Mouse (Mus musculus) hindbrain, postnatal 0 days (tissue): ENCODE results near the gene Chd2. TPM values are rescaled to one million over a fixed set of nuclear protein-coding genes. Genes with fewer than 3 reads are reported as not detected.
A peak's percentile ranks its signal among the peaks of the same experiment; 100 is the strongest.

Source experiments
- ATAC-seq: fragments of 200-750 bp; cut with Nextera tagmentation; 2 replicates; pipeline ENCODE4 v1.8.0; 2017; ENCODE audit warnings: mild to moderate bottlenecking, moderate TSS enrichment, moderate library complexity
- DNase-seq: peaks from one replicate; pipeline ENCODE4 v3.0.0-alpha.2; 2015; ENCODE audit warnings: low spot score
- H3K27ac ChIP-seq: fragments of 300-500 bp; sonication (generic); 2 replicates; pipeline ENCODE4 v1.5.1; 2014; ENCODE audit warnings: mild to moderate bottlenecking
- H3K27me3 ChIP-seq: fragments of 300-500 bp; sonication (generic); 2 replicates; pipeline ENCODE4 v1.6.1; 2014; ENCODE audit warnings: low read length, mixed read lengths; ENCODE audit not compliant: insufficient read depth
- H3K36me3 ChIP-seq: fragments of 300-500 bp; sonication (generic); 2 replicates; pipeline ENCODE4 v1.6.1; 2014; ENCODE audit warnings: low read length, mixed read lengths; ENCODE audit not compliant: insufficient read depth
- H3K4me1 ChIP-seq: fragments of 300-500 bp; sonication (generic); 2 replicates; pipeline ENCODE4 v1.6.1; 2014; ENCODE audit warnings: antibody characterized with exemption, low read length, mixed read lengths; ENCODE audit not compliant: insufficient read depth
- H3K4me2 ChIP-seq: fragments of 300-500 bp; sonication (generic); 2 replicates; pipeline ENCODE4 v1.6.1; 2014; ENCODE audit warnings: low read depth, mild to moderate bottlenecking, low read length, moderate library complexity, mixed read lengths
- H3K4me3 ChIP-seq: fragments of 300-500 bp; sonication (generic); 2 replicates; pipeline ENCODE4 v1.5.1; 2014; ENCODE audit warnings: low read length
- H3K9ac ChIP-seq: fragments of 300-500 bp; sonication (generic); replicated peaks from 2 replicates; pipeline ENCODE4 v1.6.1; 2014; ENCODE audit warnings: mild to moderate bottlenecking, low read length, moderate library complexity, mixed read lengths
- H3K9me3 ChIP-seq: fragments of 300-500 bp; sonication (generic); 2 replicates; pipeline ENCODE4 v1.6.1; 2016; ENCODE audit warnings: low read length, mixed read lengths
- CTCF ChIP-seq: IDR thresholded peaks from 2 replicates; pipeline ENCODE4 v1.5.1; 2016; ENCODE audit warnings: antibody characterized with exemption, control low read depth, low read depth
- WGBS: fragments of 180-500 bp; shearing (Covaris S2); extraction: QIAGEN DNeasy Blood & Tissue Kit; methylation state at CpG from one replicate; pipeline ENCODE4 v1.1.7; 2014; 5-methylcytosine and 5-hydroxymethylcytosine counted together
- polyA plus RNA-seq: library from polyadenylated mRNA; unstranded; fragments of >200 nt; fragmentation: Nextera tagmentation; extraction: Ambion mirVana; gene quantifications from 2 replicates; pipeline ENCODE4 v1.2.1, GENCODE M21; 2015
- total RNA-seq: library from RNA; depleted of rRNA; stranded (reverse); fragments of >200 nt; gene quantifications from 2 replicates; pipeline ENCODE4 v1.2.3, GENCODE M21; 2014

The Chd2 gene
- total and polyA plus RNA-seq, 2 experiments from 2014 or later: 33.4 to 36.1 TPM

- peak overlapping the region; percentile 31 for H3K4me3 ChIP-seq
- peak; percentile 19 for ATAC-seq
- peak overlapping the region; percentile 70; the same call in 1 of the 2 replicates for H3K27ac ChIP-seq
- DNase-seq: peak; percentile 59
- TF ChIP-seq CTCF: no peak
- H3K9ac ChIP-seq: 0 out of 2 replicates have a peak overlapping the region, but pooled peaks have one; percentile 7
- no peaks in the 10 kb centered on the region for H3K36me3 ChIP-seq
- H3K4me2 ChIP-seq: peak overlapping the region; percentile 63
- H3K9me3 ChIP-seq: no peaks in the 10 kb centered on the region
- WGBS: 15% methylated on average over 20 of the region's 20 CpGs
- no peaks in the 10 kb centered on the region for H3K27me3 ChIP-seq
- peaks cover 18% of the 10 kb centered on the region; the same call in 1 of the 2 replicates for H3K4me1 ChIP-seq
These were observed 141.3 kb downstream of the Chd2 start for GRCm38 (mm10) chr7:73400051-73400916.

- Histone ChIP-seq H3K9ac (peak overlapping the region; percentile 37; the same call in 1 of the 2 replicates), H3K4me3 (peak overlapping the region; percentile 31), H3K9me3 (no peaks in the 10 kb centered on the region), H3K27me3 (no peaks in the 10 kb centered on the region), H3K36me3 (no peaks in the 10 kb centered on the region), H3K27ac (peak overlapping the region; percentile 70), H3K4me2 (peak overlapping the region; percentile 63), H3K4me1 (peaks cover 18% of the 10 kb centered on the region; the same call in 1 of the 2 replicates)
- 3% methylated on average over 19 of the region's 19 CpGs for WGBS
- peak; percentile 73 for ATAC-seq
- DNase-seq: peak; percentile 89
- peak; percentile 83 for TF ChIP-seq CTCF
These were observed 142.1 kb downstream of the Chd2 start for GRCm38 (mm10) chr7:73399501-73400044.

- ATAC-seq (peak; percentile 28; the same call in 1 of the 2 replicates), DNase-seq (no peak)
- Histone ChIP-seq H3K4me1 (peaks cover 18% of the 10 kb centered on the region; the same call in 1 of the 2 replicates), H3K9me3 (no peaks in the 10 kb centered on the region), H3K27me3 (no peaks in the 10 kb centered on the region), H3K27ac (peak overlapping the region; percentile 70), H3K9ac (peak overlapping the region; percentile 37; the same call in 1 of the 2 replicates), H3K4me3 (peak overlapping the region; percentile 31), H3K4me2 (peak overlapping the region; percentile 63), H3K36me3 (no peaks in the 10 kb centered on the region)
- 15% methylated on average over 19 of the region's 19 CpGs for WGBS
- TF ChIP-seq CTCF: no peak
These were observed 142.7 kb downstream of the Chd2 start for GRCm38 (mm10) chr7:73398806-73399442.

- Histone ChIP-seq H3K4me2 (peak overlapping the region; percentile 63), H3K9me3 (no peaks in the 10 kb centered on the region), H3K4me1 (peaks cover 18% of the 10 kb centered on the region; the same call in 1 of the 2 replicates), H3K27me3 (no peaks in the 10 kb centered on the region), H3K36me3 (no peaks in the 10 kb centered on the region), H3K27ac (peak overlapping the region; percentile 70; the same call in 1 of the 2 replicates), H3K4me3 (no peak overlapping the region; the same call in 1 of the 2 replicates), H3K9ac (peak overlapping the region; percentile 37; the same call in 1 of the 2 replicates)
- no peak for TF ChIP-seq CTCF
- ATAC-seq (peak; percentile 50), DNase-seq (peak; percentile 68)
- WGBS: 14% methylated on average over 11 of the region's 11 CpGs
These were observed 143.3 kb downstream of the Chd2 start for GRCm38 (mm10) chr7:73398319-73398718.

GRCm38 (mm10) chr7:73394013-73394409, 147.6 kb downstream of the Chd2 start:
- Histone ChIP-seq H3K9ac (peak overlapping the region; percentile 70), H3K27ac (peak overlapping the region; percentile 92; the same call in 1 of the 2 replicates), H3K9me3 (no peaks in the 10 kb centered on the region), H3K27me3 (no peaks in the 10 kb centered on the region), H3K4me1 (peaks cover 24% of the 10 kb centered on the region), H3K4me2 (peak overlapping the region; percentile 94), H3K36me3 (0 out of 2 replicates have a peak, but pooled peaks cover 4% of the 10 kb centered on the region), H3K4me3 (peak overlapping the region; percentile 62)
- WGBS: 25% methylated on average over 4 of the region's 4 CpGs
- ATAC-seq (no peak), DNase-seq (no peak)
- TF ChIP-seq CTCF: no peak

GRCm38 (mm10) chr7:73393307-73394012, 148.2 kb downstream of the Chd2 start:
- Histone ChIP-seq H3K4me2 (peak overlapping the region; percentile 94), H3K9me3 (no peaks in the 10 kb centered on the region), H3K27ac (peak overlapping the region; percentile 92), H3K27me3 (no peaks in the 10 kb centered on the region), H3K4me1 (peaks cover 18% of the 10 kb centered on the region), H3K36me3 (0 out of 2 replicates have a peak, but pooled peaks cover 4% of the 10 kb centered on the region), H3K9ac (peak overlapping the region; percentile 70), H3K4me3 (peak overlapping the region; percentile 62)
- no peak for ATAC-seq
- peak; percentile 41 for DNase-seq
- TF ChIP-seq CTCF: no peak
- WGBS: 26% methylated on average over 9 of the region's 9 CpGs
